Mouse (Mus musculus) kidney, adult 2 months (tissue): ENCODE results near the gene Pkhd1. TPM values are rescaled to one million over a fixed set of nuclear protein-coding genes. Genes with fewer than 3 reads are reported as not detected.

Source experiments
- DNase-seq: peaks from one replicate; pipeline ENCODE4 v3.0.0; 2021
- H3K27ac ChIP-seq: fragments of 200-500 bp; 2 replicates; pipeline ENCODE4 v1.5.1; 2012; ENCODE audit warnings: low read depth, low read length, control low read depth, inconsistent platforms; ENCODE audit not compliant: insufficient read depth
- H3K27me3 ChIP-seq: fragments of 200-500 bp; replicated peaks from 2 replicates; pipeline ENCODE4 v1.6.1; 2012; ENCODE audit warnings: mild to moderate bottlenecking, moderate library complexity, low read length, inconsistent platforms; ENCODE audit not compliant: control insufficient read depth, insufficient read depth
- H3K36me3 ChIP-seq: fragments of 200-500 bp; 2 replicates; pipeline ENCODE4 v1.6.1; 2012; ENCODE audit warnings: mild to moderate bottlenecking, moderate library complexity, low read length, inconsistent platforms; ENCODE audit not compliant: control insufficient read depth, insufficient read depth
- H3K4me1 ChIP-seq: fragments of 200-500 bp; 2 replicates; pipeline ENCODE4 v1.6.1; 2011; ENCODE audit warnings: low read length; ENCODE audit not compliant: control insufficient read depth, insufficient read depth
- H3K4me3 ChIP-seq: fragments of 200-500 bp; 2 replicates; pipeline ENCODE4 v1.5.1; 2011; ENCODE audit warnings: mild to moderate bottlenecking, low read depth, low read length, control low read depth; ENCODE audit not compliant: insufficient read depth
- CTCF ChIP-seq: fragments of 200-500 bp; conservative IDR thresholded peaks from 2 replicates; pipeline ENCODE4 v1.5.1; 2011; ENCODE audit warnings: low read depth, mild to moderate bottlenecking, control low read depth, low read length, moderate library complexity, mixed read lengths; ENCODE audit not compliant: insufficient read depth, insufficient read length
- POLR2A ChIP-seq: fragments of 200-500 bp; IDR thresholded peaks from one replicate; pipeline ENCODE4 v1.6.1; 2011; ENCODE audit warnings: low read depth, low read length, control low read depth
- WGBS: fragments of 180-500 bp; shearing (Covaris S2); methylation state at CpG from one replicate; pipeline ENCODE4 v1.1.7; 2018; 5-methylcytosine and 5-hydroxymethylcytosine counted together
- polyA plus RNA-seq: library from polyadenylated mRNA; depleted of rRNA; stranded (reverse); fragments of >200 nt; gene quantifications from 2 replicates; pipeline ENCODE4 v1.2.3, GENCODE M21; 2012

Pkhd1 gene
- polyA plus RNA-seq, 1 experiment, result 17.3 TPM

GRCm38 (mm10) chr1:20131786-20132596 lies 485.9 kb downstream of the Pkhd1 start:
- Histone ChIP-seq H3K4me3 (no peak overlapping the region), H3K27me3 (no peaks in the 10 kb centered on the region), H3K36me3 (no peaks in the 10 kb centered on the region), H3K4me1 (peaks cover 6% of the 10 kb centered on the region), H3K27ac (peak overlapping the region; percentile 52)
- 51% methylated on average over 6 of the region's 6 CpGs for WGBS
- TF ChIP-seq CTCF (no peak), POLR2A (no peak)
- DNase-seq, result peak; percentile 49

- 70% methylated on average over 1 of the region's 1 CpGs for WGBS
- Histone ChIP-seq H3K27me3 (no peaks in the 10 kb centered on the region), H3K4me3 (no peak overlapping the region), H3K27ac (no peak overlapping the region), H3K4me1 (no peaks in the 10 kb centered on the region), H3K36me3 (no peaks in the 10 kb centered on the region; the same call in none of the 2 replicates)
- no peak for TF ChIP-seq POLR2A
- no peak for TF ChIP-seq CTCF
- no peak for DNase-seq
These were observed 500.5 kb downstream of the Pkhd1 start for GRCm38 (mm10) chr1:20117331-20117730.

GRCm38 (mm10) chr1:20069733-20070132 lies 548.1 kb downstream of the Pkhd1 start:
- H3K36me3 ChIP-seq, result no peaks in the 10 kb centered on the region; the same call in 1 of the 2 replicates
- H3K4me3 ChIP-seq, result no peak overlapping the region
- no peaks in the 10 kb centered on the region for H3K27me3 ChIP-seq
- WGBS, result 68% methylated on average over 3 of the region's 3 CpGs
- TF ChIP-seq CTCF, result no peak
- TF ChIP-seq POLR2A, result no peak
- H3K4me1 ChIP-seq, result no peaks in the 10 kb centered on the region
- peak; percentile 4 for DNase-seq
- no peak overlapping the region for H3K27ac ChIP-seq

GRCm38 (mm10) chr1:20058245-20058644 lies 559.6 kb downstream of the Pkhd1 start:
- TF ChIP-seq POLR2A (no peak), CTCF (no peak)
- H3K4me1 ChIP-seq, result no peaks in the 10 kb centered on the region
- no peak overlapping the region for H3K4me3 ChIP-seq
- no peaks in the 10 kb centered on the region; the same call in 1 of the 2 replicates for H3K36me3 ChIP-seq
- H3K27ac ChIP-seq, result no peak overlapping the region
- DNase-seq, result peak; percentile 52
- H3K27me3 ChIP-seq, result no peaks in the 10 kb centered on the region
- 51% methylated on average over 3 of the region's 3 CpGs for WGBS

- DNase-seq, result no peak
- no peaks in the 10 kb centered on the region for H3K4me1 ChIP-seq
- WGBS, result 76% methylated on average over 3 of the region's 3 CpGs
- no peaks in the 10 kb centered on the region for H3K27me3 ChIP-seq
- H3K36me3 ChIP-seq, result no peaks in the 10 kb centered on the region
- no peak overlapping the region for H3K4me3 ChIP-seq
- no peak overlapping the region for H3K27ac ChIP-seq
- no peak for TF ChIP-seq POLR2A
- TF ChIP-seq CTCF, result no peak
These were observed 578.5 kb downstream of the Pkhd1 start for GRCm38 (mm10) chr1:20039389-20039788.

GRCm38 (mm10) chr1:20035277-20035676 lies 582.6 kb downstream of the Pkhd1 start:
- Histone ChIP-seq H3K4me3 (no peak overlapping the region), H3K4me1 (no peaks in the 10 kb centered on the region), H3K27me3 (no peaks in the 10 kb centered on the region), H3K36me3 (no peaks in the 10 kb centered on the region), H3K27ac (no peak overlapping the region)
- DNase-seq, result no peak
- no peak for TF ChIP-seq CTCF
- TF ChIP-seq POLR2A, result no peak
- WGBS, result 78% methylated on average over 7 of the region's 7 CpGs

GRCm38 (mm10) chr1:20018198-20018925 lies 599.5 kb downstream of the Pkhd1 start:
- no peak for DNase-seq
- no peaks in the 10 kb centered on the region for H3K4me1 ChIP-seq
- no peak overlapping the region for H3K4me3 ChIP-seq
- H3K36me3 ChIP-seq, result no peaks in the 10 kb centered on the region
- no peak for TF ChIP-seq CTCF
- TF ChIP-seq POLR2A, result no peak
- H3K27me3 ChIP-seq, result no peaks in the 10 kb centered on the region
- WGBS, result 69% methylated on average over 8 of the region's 8 CpGs
- H3K27ac ChIP-seq, result no peak overlapping the region
